Mouse (Mus musculus) C2C12 (cell line): ENCODE results near the gene Sh2b1.

ENCODE experiments used
- CTCF ChIP-seq: IDR thresholded peaks from one replicate; pipeline ENCODE4 v1.5.1; 2011; ENCODE audit not compliant: control insufficient read depth, insufficient read depth, insufficient read length
- FOSL1 ChIP-seq: IDR thresholded peaks from one replicate; pipeline ENCODE4 v1.8.0; 2011; ENCODE audit warnings: mild to moderate bottlenecking, low read length; ENCODE audit not compliant: poor library complexity, insufficient read depth, severe bottlenecking
- MAX ChIP-seq: IDR thresholded peaks from one replicate; pipeline ENCODE4 v1.6.1; 2011; ENCODE audit warnings: mild to moderate bottlenecking, control low read depth
- MYOD1 ChIP-seq: IDR thresholded peaks from one replicate; pipeline ENCODE4 v1.6.1; 2011; ENCODE audit warnings: low read depth; ENCODE audit not compliant: control insufficient read depth, insufficient read length
- MYOG ChIP-seq: IDR thresholded peaks from one replicate; pipeline ENCODE4 v1.6.1; 2011; ENCODE audit not compliant: control insufficient read depth, insufficient read length; ENCODE audit errors: extremely low read depth
- USF1 ChIP-seq: IDR thresholded peaks from one replicate; pipeline ENCODE4 v1.6.1; 2011; ENCODE audit warnings: low read depth, mild to moderate bottlenecking, control low read depth, moderate library complexity

DNA sequence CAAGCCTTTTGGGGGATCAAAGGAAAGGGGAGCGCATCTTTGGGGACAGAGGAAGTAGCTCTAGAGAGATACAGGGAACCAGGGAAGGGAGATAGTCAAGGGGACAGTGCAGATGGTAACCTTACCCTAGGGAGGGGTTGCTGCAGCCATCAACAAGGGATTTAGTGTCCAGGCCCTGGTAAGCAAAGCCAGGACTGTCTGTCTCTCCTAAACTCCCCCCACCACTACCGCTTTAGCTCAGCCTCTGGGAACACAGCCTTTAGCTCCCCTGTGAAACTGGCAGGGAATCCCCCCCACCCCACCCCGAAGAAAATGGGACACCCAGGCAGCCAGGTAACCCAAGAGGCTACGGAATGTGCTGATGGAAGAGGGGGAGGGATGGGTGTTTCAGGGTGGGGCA, 11.7 kb downstream of the Sh2b1 start:
- TF ChIP-seq CTCF (no peak), MAX (no peak), USF1 (no peak), MYOD1 (no peak), MYOG (no peak), FOSL1 (no peak)
